Comparison of ENCODE assay signal across 8 mouse cellular contexts in genomic region chr13:5864265-5865097, GRCm38 (mm10). TPM values are rescaled to one million over a fixed set of nuclear protein-coding genes. Genes with fewer than 3 reads are reported as not detected.
DNase-seq lines count a peak whose midpoint lies in the region; ATAC-seq and TF ChIP-seq lines count a peak whose summit lies in the region.

No protein-coding gene starts in this region.

- H3K9me3 ChIP-seq in MEL (replicated peaks; ENCODE audit: insufficient read depth, low read length), result no peaks in the 10 kb centered on the region
- H3K9me3 ChIP-seq in forebrain, embryonic 16.5 days (ENCODE audit: control insufficient read depth, low read length), result no peaks in the 10 kb centered on the region
- no peaks in the 10 kb centered on the region for H3K9me3 ChIP-seq in limb, embryonic 12.5 days

- H3K9ac ChIP-seq in MEL (ENCODE audit: control insufficient read depth, low read depth, low read length, poor library complexity, severe bottlenecking), result peak overlapping the region; percentile 31
- H3K9ac ChIP-seq in forebrain, embryonic 16.5 days (replicated peaks; ENCODE audit: low read depth, low read length), result peak overlapping the region; percentile 53
- no peak overlapping the region for H3K9ac ChIP-seq in limb, embryonic 12.5 days (replicated peaks)

- 36% methylated on average over 10 of the region's 10 CpGs for WGBS in kidney, adult 2 months
- 67% methylated on average over 10 of the region's 10 CpGs for WGBS in forebrain, embryonic 16.5 days
- WGBS in limb, embryonic 12.5 days, result 77% methylated on average over 10 of the region's 10 CpGs

- TF ChIP-seq RAD21 in MEL (IDR thresholded peaks at IDR 0.05; ENCODE audit: low read depth, low read length), result no peak

- ATAC-seq in forebrain, embryonic 16.5 days, result no peak
- no peak for ATAC-seq in limb, embryonic 12.5 days (ENCODE audit: insufficient number of reproducible peaks, insufficient read depth, low FRiP score, low TSS enrichment, low read depth)
- peak; percentile 30; the same call in 1 of the 2 replicates for ATAC-seq in monocyte, adult 5-6 weeks (replicated peaks; ENCODE audit: insufficient number of reproducible peaks, low FRiP score, low TSS enrichment, poor library complexity, severe bottlenecking)

- peak overlapping the region; percentile 55 for H3K4me2 ChIP-seq in forebrain, embryonic 16.5 days (ENCODE audit: low read length)
- H3K4me2 ChIP-seq in limb, embryonic 12.5 days, result peak overlapping the region; percentile 66

- peaks cover 6% of the 10 kb centered on the region; the same call in 1 of the 2 replicates for H3K4me1 ChIP-seq in kidney, adult 2 months (ENCODE audit: control insufficient read depth, insufficient read depth, low read length)
- peaks cover 0 to 10% of the 10 kb centered on the region in 2 experiments; a peak in 2 of 4 replicates for H3K4me1 ChIP-seq in MEL (ENCODE audit: control insufficient read depth in 1 of 2, insufficient read depth in 2 of 2, low read length in 2 of 2)
- H3K4me1 ChIP-seq in forebrain, embryonic 16.5 days (replicated peaks; ENCODE audit: control insufficient read depth, insufficient read depth, low read length), result peaks cover 24% of the 10 kb centered on the region
- 0 out of 2 replicates have a peak, but pooled peaks cover 7% of the 10 kb centered on the region for H3K4me1 ChIP-seq in limb, embryonic 12.5 days (replicated peaks)

- H3K79me2 ChIP-seq in MEL (ENCODE audit: control insufficient read depth, insufficient read depth, low read length, poor library complexity), result peaks cover 7% of the 10 kb centered on the region

- peak; percentile 45 to 63; a peak in 3 of 4 replicates for TF ChIP-seq EP300 in MEL (IDR thresholded peaks at IDR 0.05; ENCODE audit: low read depth in 1 of 2, low read length in 2 of 2)

- no peak for TF ChIP-seq CTCF in kidney, adult 2 months (conservative IDR thresholded peaks at IDR 0.05; ENCODE audit: insufficient read depth, insufficient read length, low read depth, low read length)
- no peak for TF ChIP-seq CTCF in MEL (IDR thresholded peaks at IDR 0.05 in 2 of 3, conservative IDR thresholded peaks at IDR 0.05 in 1 of 3; ENCODE audit: control insufficient read depth in 1 of 3, insufficient read depth in 1 of 3, low read depth in 2 of 3, low read length in 3 of 3, poor library complexity in 1 of 3, severe bottlenecking in 1 of 3)

- no peaks in the 10 kb centered on the region for H3K27me3 ChIP-seq in kidney, adult 2 months (replicated peaks; ENCODE audit: control insufficient read depth, insufficient read depth, low read length)
- H3K27me3 ChIP-seq in MEL (ENCODE audit: control insufficient read depth in 1 of 2, insufficient read depth in 2 of 2, low read length in 2 of 2), result no peaks in the 10 kb centered on the region
- no peaks in the 10 kb centered on the region for H3K27me3 ChIP-seq in forebrain, embryonic 16.5 days (replicated peaks; ENCODE audit: control insufficient read depth, insufficient read depth, low read length)
- H3K27me3 ChIP-seq in limb, embryonic 12.5 days, result no peaks in the 10 kb centered on the region

- peak overlapping the region; percentile 48 for H3K27ac ChIP-seq in kidney, adult 2 months (ENCODE audit: insufficient read depth, low read depth, low read length)
- H3K27ac ChIP-seq in MEL (ENCODE audit: control insufficient read depth, low read depth, low read length), result peak overlapping the region; percentile 54
- peak overlapping the region; percentile 29; the same call in 1 of the 2 replicates for H3K27ac ChIP-seq in forebrain, embryonic 16.5 days (ENCODE audit: low read length)
- no peak overlapping the region for H3K27ac ChIP-seq in limb, embryonic 12.5 days

- H3K4me3 ChIP-seq in kidney, adult 2 months (ENCODE audit: insufficient read depth, low read depth, low read length), result peak overlapping the region; percentile 29; the same call in 1 of the 2 replicates
- peak overlapping the region; percentile 36 to 66 for H3K4me3 ChIP-seq in MEL (ENCODE audit: control insufficient read depth in 1 of 2, insufficient read depth in 1 of 2, low read depth in 2 of 2, low read length in 2 of 2)
- H3K4me3 ChIP-seq in forebrain, embryonic 16.5 days (replicated peaks; ENCODE audit: low read length), result peak overlapping the region; percentile 44
- H3K4me3 ChIP-seq in limb, embryonic 12.5 days (replicated peaks), result 0 out of 2 replicates have a peak overlapping the region, but pooled peaks have one; percentile 14

- peaks cover 29% of the 10 kb centered on the region for H3K36me3 ChIP-seq in kidney, adult 2 months (ENCODE audit: control insufficient read depth, insufficient read depth, low read length)
- peaks cover 0 to 7% of the 10 kb centered on the region in 2 experiments for H3K36me3 ChIP-seq in MEL (ENCODE audit: control insufficient read depth in 1 of 2, insufficient read depth in 2 of 2, low read length in 2 of 2)
- peaks cover 11% of the 10 kb centered on the region for H3K36me3 ChIP-seq in forebrain, embryonic 16.5 days (ENCODE audit: control insufficient read depth, insufficient read depth)
- peaks cover 42% of the 10 kb centered on the region for H3K36me3 ChIP-seq in limb, embryonic 12.5 days

- no peak for TF ChIP-seq POLR2A in kidney, adult 2 months (IDR thresholded peaks at IDR 0.05; ENCODE audit: low read depth, low read length)
- no peak for TF ChIP-seq POLR2A in MEL (IDR thresholded peaks at IDR 0.05; ENCODE audit: control insufficient read depth in 1 of 2, insufficient read depth in 1 of 2, low read depth in 1 of 2, low read length in 2 of 2, poor library complexity in 1 of 2)

- DNase-seq in kidney, adult 2 months, result peak; percentile 65
- DNase-seq in kidney, postnatal 4 days, result no peak
- DNase-seq in MEL (ENCODE audit: low read depth, low spot score) (peak; percentile 83), adipocyte (ENCODE audit: low spot score) (no peak)
- DNase-seq in frontal cortex, adult 2 months (ENCODE audit: extremely low spot score in 1 of 2, low spot score in 1 of 2), result no peak

TF ChIP-seq in MEL, 35 proteins besides CTCF, POLR2A, EP300 and RAD21 (continues in another document):
- TF ChIP-seq MYC (IDR thresholded peaks at IDR 0.05; ENCODE audit: low read depth, low read length) (peak; percentile 31; the same call in 1 of the 2 replicates), TCF12 (IDR thresholded peaks at IDR 0.05; ENCODE audit: low read depth, low read length) (no peak), JUND (IDR thresholded peaks at IDR 0.05; ENCODE audit: low read depth, low read length) (no peak), TAL1 (IDR thresholded peaks at IDR 0.05; ENCODE audit: low read length) (no peak), MAX (IDR thresholded peaks at IDR 0.05; ENCODE audit: low read length) (peak; percentile 88), MXI1 (IDR thresholded peaks at IDR 0.05; ENCODE audit: low read depth, low read length) (peak; percentile 90), USF1 (IDR thresholded peaks at IDR 0.05; ENCODE audit: low read depth, low read length) (peak; percentile 96), GABPA (IDR thresholded peaks at IDR 0.05; ENCODE audit: low read depth, low read length) (no peak), USF2 (IDR thresholded peaks at IDR 0.05; ENCODE audit: borderline replicate concordance in 1 of 2, insufficient read depth in 1 of 2, low read depth in 1 of 2, low read length in 2 of 2) (peak; percentile 25 to 79; a peak in 3 of 4 replicates), HCFC1 (IDR thresholded peaks at IDR 0.05; ENCODE audit: low read depth, low read length) (peak; percentile 46; the same call in 1 of the 2 replicates), MEF2A (IDR thresholded peaks at IDR 0.05; ENCODE audit: extremely low read depth, insufficient replicate concordance, low read depth, low read length, poor library complexity, severe bottlenecking) (no peak), ETS1 (IDR thresholded peaks at IDR 0.05; ENCODE audit: low read depth, low read length) (peak; percentile 98), MAFK (IDR thresholded peaks at IDR 0.05; ENCODE audit: borderline replicate concordance, low read depth, low read length) (no peak), RCOR1 (IDR thresholded peaks at IDR 0.05; ENCODE audit: low read depth, low read length) (peak; percentile 57; the same call in 1 of the 2 replicates), UBTF (IDR thresholded peaks at IDR 0.05; ENCODE audit: borderline replicate concordance, insufficient read depth, low read depth, low read length) (no peak), ZC3H11A (IDR thresholded peaks at IDR 0.05; ENCODE audit: low read depth, low read length) (no peak), GATA1 (IDR thresholded peaks at IDR 0.05; ENCODE audit: low read depth, low read length) (peak; percentile 80), POLR2AphosphoS2 (IDR thresholded peaks at IDR 0.05; ENCODE audit: low read length) (no peak), BHLHE40 (IDR thresholded peaks at IDR 0.05; ENCODE audit: borderline replicate concordance, low read depth, low read length) (peak; percentile 97), SIN3A (IDR thresholded peaks at IDR 0.05; ENCODE audit: low read length) (peak; percentile 93), E2F4 (IDR thresholded peaks at IDR 0.05; ENCODE audit: borderline replicate concordance, low read depth, low read length) (no peak), MYB (IDR thresholded peaks at IDR 0.05; ENCODE audit: low read depth, low read length) (no peak), ZNF384 (IDR thresholded peaks at IDR 0.05; ENCODE audit: low read depth, low read length) (peak; percentile 95), POLR2AphosphoS5 (IDR thresholded peaks at IDR 0.05; ENCODE audit: borderline replicate concordance, low read depth, low read length) (no peak), KAT2A (conservative IDR thresholded peaks at IDR 0.05; ENCODE audit: low read depth, low read length) (no peak), CHD1 (IDR thresholded peaks at IDR 0.05; ENCODE audit: low read depth, low read length) (no peak), NELFE (IDR thresholded peaks at IDR 0.05; ENCODE audit: low read depth, low read length) (no peak), ELF1 (IDR thresholded peaks at IDR 0.05; ENCODE audit: low read depth, low read length) (no peak), ZMIZ1 (IDR thresholded peaks at IDR 0.05; ENCODE audit: low read depth, low read length) (no peak), NRF1 (IDR thresholded peaks at IDR 0.05; ENCODE audit: insufficient read depth, low read depth, low read length, poor library complexity, severe bottlenecking) (no peak)

RNA-seq across cellular contexts. Expression of gene Klf6, which starts 3.2 kb away (rescaled TPM):
- 10.0 and 10.7 TPM in 2 replicates for polyA plus RNA-seq in kidney, adult 2 months (2012; rRNA removed)
- total RNA-seq in MEL (2012; rRNA removed), result 2.0 and 4.6 TPM in 2 replicates
- 1 to 10 TPM in 1 of 2 experiments, not detected in 1; 4.6 TPM for polyA plus RNA-seq in MEL (2012; ENCODE audit: insufficient read depth in 1 of 2, insufficient read length in 2 of 2, low read depth in 1 of 2, low replicate concordance in 2 of 2, missing spikeins in 1 of 2)
- 87.2 and 91.3 TPM in 2 replicates for polyA plus RNA-seq in forebrain, embryonic 16.5 days (2015; fragmentation: Nextera tagmentation; extraction: Ambion mirVana)
- polyA plus RNA-seq in limb, embryonic 12.5 days (2016; fragmentation: Nextera tagmentation; extraction: Ambion mirVana), result 34.7 and 39.8 TPM in 2 replicates
- 457 to 663 TPM (median 525 TPM) in 3 replicates for total RNA-seq in monocyte, adult 5-6 weeks (2017)
- polyA plus RNA-seq in frontal cortex, adult 2 months (2012; rRNA removed), result 18.1 and 20.9 TPM in 2 replicates

Comparison
In these comparisons a context has a peak if more than half of its experiments do, and no peak if none do; other contexts are left out.
1. DNase-seq: peak in kidney, adult 2 months (single experiment) and MEL (single experiment); none in kidney, postnatal 4 days (0 of 2), adipocyte (single experiment) and frontal cortex, adult 2 months (0 of 2).
2. Peak in every context shown above with its lines, with median percentiles within 50 percentile points of each other: H3K4me3 ChIP-seq.